Mouse (Mus musculus) thymus, adult 2 months (tissue): ENCODE results near the gene Brip1.

Experiments used
- CTCF ChIP-seq: fragments of 200-500 bp; IDR thresholded peaks from 2 replicates; pipeline ENCODE4 v1.5.1; 2012; ENCODE audit warnings: mild to moderate bottlenecking, control low read depth, low read length, moderate library complexity, borderline replicate concordance; ENCODE audit not compliant: control insufficient read depth, poor library complexity, insufficient read depth; ENCODE audit errors: extremely low read depth
- POLR2A ChIP-seq: fragments of 200-500 bp; IDR thresholded peaks from 2 replicates; pipeline ENCODE4 v1.6.1; 2012; ENCODE audit warnings: mild to moderate bottlenecking, low read length, control low read depth, moderate library complexity; ENCODE audit not compliant: control insufficient read depth, poor library complexity, insufficient read depth; ENCODE audit errors: extremely low read depth

GRCm38 (mm10) chr11:86064881-86065280 is 136.1 kb downstream of the Brip1 start:
- TF ChIP-seq CTCF (no peak), POLR2A (no peak)
